Mouse (Mus musculus) G1E (cell line): ENCODE data around the gene March6.

Experiments
- CTCF ChIP-seq: IDR thresholded peaks from 2 replicates; pipeline ENCODE4 v1.5.1; 2012; ENCODE audit warnings: low read depth, low read length, inconsistent platforms, mixed read lengths
- GATA1 ChIP-seq: IDR thresholded peaks from 2 replicates; pipeline ENCODE4 v1.6.1; 2012; ENCODE audit warnings: borderline replicate concordance, low read length, inconsistent platforms, mixed read lengths

DNA sequence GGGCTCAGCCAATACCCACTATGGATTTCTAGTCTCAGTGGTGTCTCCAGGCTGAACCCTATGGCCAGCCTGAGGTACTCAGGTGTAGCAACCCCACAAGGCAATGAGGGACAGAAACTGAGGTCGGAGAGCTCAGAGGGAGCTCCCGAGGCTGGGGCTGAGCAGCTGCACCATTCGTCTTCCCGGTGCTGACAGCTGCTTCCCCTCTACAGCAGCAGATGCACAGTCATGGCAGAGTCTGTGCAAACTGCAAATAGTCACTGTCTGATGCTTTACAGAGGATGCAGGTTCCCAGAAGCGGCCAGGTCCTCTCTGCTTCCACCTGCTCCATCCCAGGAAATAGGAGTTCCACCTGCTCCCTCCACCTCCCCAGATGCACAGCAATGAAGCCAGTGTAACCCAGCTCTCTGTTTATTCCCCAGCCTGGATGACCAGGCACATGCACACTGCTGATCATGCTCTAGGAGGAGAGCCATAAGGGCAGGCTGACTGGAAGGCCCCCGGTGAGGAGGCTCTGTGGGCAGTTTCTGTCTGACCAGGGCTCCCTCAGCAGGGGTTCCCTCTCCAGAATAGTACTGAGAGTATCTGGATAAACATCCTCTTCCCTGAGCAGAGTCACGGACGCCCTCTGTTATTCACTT, 104.7 kb downstream of the March6 start:
- TF ChIP-seq CTCF = no peak
- no peak for TF ChIP-seq GATA1
